In genomic region chr14:34234630-34235380, GRCm38 (mm10) we compare ENCODE assay signal across 8 mouse cellular contexts. TPM values are rescaled to one million over a fixed set of nuclear protein-coding genes. Genes with fewer than 3 reads are reported as not detected.
DNase-seq lines count a peak whose midpoint lies in the region; ATAC-seq and TF ChIP-seq lines count a peak whose summit lies in the region.

No protein-coding gene starts in this region.

- H3K9me3 ChIP-seq in G1E (replicated peaks) = no peaks in the 10 kb centered on the region
- no peaks in the 10 kb centered on the region for H3K9me3 ChIP-seq in forebrain, embryonic 11.5 days (ENCODE audit: control insufficient read depth, low read length)
- no peaks in the 10 kb centered on the region for H3K9me3 ChIP-seq in neural tube, embryonic 14.5 days (ENCODE audit: control insufficient read depth, low read length)

- 3% methylated on average over 16 of the region's 16 CpGs for WGBS in forebrain, embryonic 11.5 days
- 7% methylated on average over 16 of the region's 16 CpGs for WGBS in neural tube, embryonic 14.5 days

- no peak overlapping the region for H3K4me3 ChIP-seq in G1E (ENCODE audit: low read depth, low read length)
- peak overlapping the region; percentile 16; the same call in 1 of the 2 replicates for H3K4me3 ChIP-seq in forebrain, embryonic 11.5 days (ENCODE audit: low read depth, low read length)
- H3K4me3 ChIP-seq in neural tube, embryonic 14.5 days (ENCODE audit: low read depth, low read length) = peak overlapping the region; percentile 24

- peak; percentile 46 for DNase-seq in G1E (ENCODE audit: low spot score)
- peak; percentile 29 for DNase-seq in c-Kit-positive CD71-negative TER-119-negative erythroid progenitor cells, embryonic 14.5 days (ENCODE audit: low read depth)
- peak; percentile 86 for DNase-seq in forebrain, embryonic 11.5 days (ENCODE audit: low spot score)
- peak; percentile 59 to 69 for DNase-seq in heart, postnatal 14 days
- peak; percentile 82 to 87 for DNase-seq in kidney, postnatal 36 days
- DNase-seq in lung, adult 18-20 months = peak; percentile 73 to 79
- peak; percentile 40 for DNase-seq in urinary bladder, postnatal 25 days (ENCODE audit: low spot score)

- no peak overlapping the region for H3K27ac ChIP-seq in forebrain, embryonic 11.5 days (ENCODE audit: low read depth, low read length)
- H3K27ac ChIP-seq in neural tube, embryonic 14.5 days (ENCODE audit: low read depth, low read length) = no peak overlapping the region

- no peaks in the 10 kb centered on the region for H3K27me3 ChIP-seq in G1E (ENCODE audit: insufficient read depth, low read length)
- H3K27me3 ChIP-seq in forebrain, embryonic 11.5 days (ENCODE audit: control insufficient read depth, insufficient read depth, low read length) = no peaks in the 10 kb centered on the region
- H3K27me3 ChIP-seq in neural tube, embryonic 14.5 days (ENCODE audit: control insufficient read depth, insufficient read depth, low read length) = no peaks in the 10 kb centered on the region

- H3K36me3 ChIP-seq in G1E (replicated peaks) = peaks cover 48% of the 10 kb centered on the region
- H3K36me3 ChIP-seq in forebrain, embryonic 11.5 days (ENCODE audit: control insufficient read depth, insufficient read depth, low read length) = no peaks in the 10 kb centered on the region
- H3K36me3 ChIP-seq in neural tube, embryonic 14.5 days (ENCODE audit: control insufficient read depth, insufficient read depth, low read length) = no peaks in the 10 kb centered on the region

- peak; percentile 88 for ATAC-seq in G1E (ENCODE audit: extremely low read depth, insufficient number of reproducible peaks, low FRiP score, poor library complexity, severe bottlenecking)
- peak; percentile 99 for ATAC-seq in forebrain, embryonic 11.5 days (replicated peaks; ENCODE audit: low FRiP score)
- ATAC-seq in neural tube, embryonic 14.5 days (ENCODE audit: low read depth) = peak; percentile 99

- no peak for TF ChIP-seq CTCF in G1E (IDR thresholded peaks at IDR 0.05; ENCODE audit: low read depth, low read length)

- H3K4me2 ChIP-seq in forebrain, embryonic 11.5 days (ENCODE audit: low read depth, low read length, severe bottlenecking) = peak overlapping the region; percentile 64
- H3K4me2 ChIP-seq in neural tube, embryonic 14.5 days (ENCODE audit: low read depth, low read length) = peak overlapping the region; percentile 61

- intact Hi-C loops in heart, postnatal 14 days (cut with DNase I) = loop anchor here (1.0 to 5.0 kb wide), 3 partner anchors 128 to 278 kb away; no protein-coding TSS in a partner anchor

- H3K4me1 ChIP-seq in G1E (ENCODE audit: insufficient read depth, low read depth, low read length) = no peaks in the 10 kb centered on the region
- H3K4me1 ChIP-seq in forebrain, embryonic 11.5 days (replicated peaks; ENCODE audit: control insufficient read depth, insufficient read depth, low read length) = no peaks in the 10 kb centered on the region
- H3K4me1 ChIP-seq in neural tube, embryonic 14.5 days (ENCODE audit: control insufficient read depth, insufficient read depth, low read length) = no peaks in the 10 kb centered on the region

- H3K9ac ChIP-seq in forebrain, embryonic 11.5 days (ENCODE audit: low read length) = peak overlapping the region; percentile 50
- H3K9ac ChIP-seq in neural tube, embryonic 14.5 days (replicated peaks; ENCODE audit: low read depth, low read length) = 0 out of 2 replicates have a peak overlapping the region, but pooled peaks have one; percentile 17

RNA-seq across cellular contexts. Expression of gene Syt15, which starts 15.4 kb away (rescaled TPM):
- not detected in 2 replicates for total RNA-seq in G1E (2014; fragmentation: Nextera tagmentation)
- 0.11 TPM in 1 of 2 replicates, not detected in the other for total RNA-seq in G1E (2017)
- not detected in 2 replicates for polyA plus RNA-seq in G1E (2012)
- 0.15 and 0.35 TPM in 2 replicates for polyA plus RNA-seq in forebrain, embryonic 11.5 days (2014; fragmentation: Nextera tagmentation; extraction: Ambion mirVana)
- total RNA-seq in heart, postnatal 14 days (2021) = 1 to 10 TPM in 1 of 2 experiments, under 1 TPM in 1; 0.63 to 1.2 TPM
- 0.46 and 0.49 TPM in 2 replicates for polyA plus RNA-seq in neural tube, embryonic 14.5 days (2014; fragmentation: Nextera tagmentation; extraction: Ambion mirVana)

RNA-seq across cellular contexts. Expression of gene Gprin2, which starts 33.4 kb away (rescaled TPM):
- total RNA-seq in G1E (2014; fragmentation: Nextera tagmentation) (not detected in 2 replicates), G1E (2017) (under 0.01 and 0.05 TPM in 2 replicates)
- not detected in 2 replicates for polyA plus RNA-seq in G1E (2012)
- 0.41 and 0.44 TPM in 2 replicates for polyA plus RNA-seq in forebrain, embryonic 11.5 days (2014; fragmentation: Nextera tagmentation; extraction: Ambion mirVana)
- total RNA-seq in heart, postnatal 14 days (2021) = under 1 TPM; 0.07 TPM
- 4.3 and 5.2 TPM in 2 replicates for polyA plus RNA-seq in neural tube, embryonic 14.5 days (2014; fragmentation: Nextera tagmentation; extraction: Ambion mirVana)

Comparison
In these comparisons a context has a peak if more than half of its experiments do, and no peak if none do; other contexts are left out.
1. DNase-seq: peak in every context shown above with its lines; median percentile 86 in forebrain, embryonic 11.5 days; 84 in kidney, postnatal 36 days; 76 in lung, adult 18-20 months; 64 in heart, postnatal 14 days; 46 in G1E; 40 in urinary bladder, postnatal 25 days; 29 in c-Kit-positive CD71-negative TER-119-negative erythroid progenitor cells, embryonic 14.5 days.